Mouse (Mus musculus): Measurements from ENCODE around the gene Mob2. TPM values are rescaled to one million over a fixed set of nuclear protein-coding genes. Genes with fewer than 3 reads are reported as not detected.

Gene Mob2
- polyA plus RNA-seq, 1 experiment: 102 TPM

DNA sequence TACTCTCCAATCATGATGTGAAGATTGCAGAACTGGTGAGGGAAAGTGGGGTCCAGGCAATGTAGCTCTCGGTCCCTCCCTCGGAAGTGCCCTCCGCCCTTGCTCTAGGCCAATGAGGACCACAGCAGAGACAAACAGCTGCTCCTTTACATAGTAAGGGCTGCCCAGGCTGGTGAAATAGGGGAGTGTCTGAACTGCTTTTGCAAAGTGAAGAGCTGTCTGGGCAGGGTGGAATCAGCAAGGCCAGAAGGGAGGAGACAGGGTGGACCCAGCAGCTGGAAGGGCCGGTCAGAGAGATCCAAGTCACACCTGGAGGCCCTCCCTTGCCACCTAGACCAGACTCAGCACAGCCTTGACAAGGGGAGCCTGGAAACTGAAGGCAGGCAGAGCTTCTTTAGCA is 34.9 kb downstream of the Mob2 start:
- DNase-seq (ENCODE audit: low spot score): no peak

GRCm38 (mm10) chr7:142025196-142025595 is 35.7 kb downstream of the Mob2 start:
- no peak for DNase-seq (ENCODE audit: low spot score)

GRCm38 (mm10) chr7:142020827-142021226 is 40.0 kb downstream of the Mob2 start:
- no peak for DNase-seq (ENCODE audit: low spot score)

DNA sequence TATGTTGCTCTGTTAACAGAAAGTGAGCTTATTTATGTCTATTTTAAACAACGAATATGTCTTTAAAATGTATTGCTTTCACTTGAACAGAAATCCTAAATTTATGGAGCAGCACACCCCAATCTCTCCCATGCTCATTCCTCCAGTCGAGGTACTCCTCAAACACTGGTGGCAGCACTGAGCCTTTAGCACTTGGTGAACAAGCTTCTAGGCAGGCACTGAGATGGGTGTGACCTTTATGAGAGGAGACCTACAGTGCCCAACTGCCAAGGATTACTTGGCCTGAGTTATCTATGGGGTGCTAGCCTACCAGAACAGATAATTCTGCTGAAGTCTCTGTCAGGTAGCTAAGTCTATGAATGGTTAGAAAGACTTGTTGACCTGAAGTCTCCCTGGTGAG is 41.2 kb downstream of the Mob2 start:
- no peak for DNase-seq (ENCODE audit: low spot score)

DNA sequence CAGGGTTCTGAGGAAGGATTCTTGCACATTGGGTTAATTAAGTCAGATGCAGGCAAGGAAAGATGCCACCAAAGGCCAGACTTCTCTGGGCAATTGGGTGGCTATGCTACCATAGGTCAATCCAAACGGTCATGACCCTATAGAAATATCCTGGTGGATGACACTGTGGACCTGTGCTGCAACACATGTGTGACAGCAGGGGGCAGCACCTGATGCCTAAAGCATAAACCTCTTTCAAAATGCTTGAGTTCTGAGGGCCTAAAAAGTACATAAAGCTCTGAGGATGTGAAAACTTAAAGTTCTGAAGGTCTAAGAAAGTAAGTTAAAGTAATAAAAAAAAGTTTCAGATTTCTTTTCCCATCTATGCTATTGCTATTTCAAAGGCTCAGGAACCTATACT is 44.3 kb downstream of the Mob2 start:
- no peak for DNase-seq (ENCODE audit: low spot score)

GRCm38 (mm10) chr7:142001597-142002340 is 59.1 kb downstream of the Mob2 start:
- DNase-seq (ENCODE audit: low spot score): no peak

DNA sequence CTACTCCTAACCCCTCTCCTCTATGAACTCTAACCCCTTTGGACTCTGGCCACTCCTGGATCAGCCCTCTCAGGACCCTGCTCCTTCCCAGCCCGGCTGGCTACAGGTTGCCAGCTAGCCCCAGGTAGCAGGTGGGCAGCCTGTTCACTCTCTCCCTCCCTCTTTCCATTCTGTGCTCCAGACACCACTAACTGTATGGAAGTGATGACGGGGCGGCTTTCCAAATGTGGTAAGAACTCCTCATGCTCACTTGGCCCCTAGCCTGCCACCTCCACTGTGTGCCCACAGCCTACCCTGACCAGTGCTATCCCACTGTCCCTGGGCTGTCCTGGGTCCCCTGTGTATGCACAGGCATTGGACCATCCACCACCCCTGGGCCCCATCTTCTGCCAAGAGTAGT is 60.2 kb downstream of the Mob2 start:
- DNase-seq (ENCODE audit: low spot score): no peak

- no peak for DNase-seq (ENCODE audit: low spot score)
Measured at GRCm38 (mm10) chr7:141994121-141994520, 66.7 kb downstream of the Mob2 start.

DNA sequence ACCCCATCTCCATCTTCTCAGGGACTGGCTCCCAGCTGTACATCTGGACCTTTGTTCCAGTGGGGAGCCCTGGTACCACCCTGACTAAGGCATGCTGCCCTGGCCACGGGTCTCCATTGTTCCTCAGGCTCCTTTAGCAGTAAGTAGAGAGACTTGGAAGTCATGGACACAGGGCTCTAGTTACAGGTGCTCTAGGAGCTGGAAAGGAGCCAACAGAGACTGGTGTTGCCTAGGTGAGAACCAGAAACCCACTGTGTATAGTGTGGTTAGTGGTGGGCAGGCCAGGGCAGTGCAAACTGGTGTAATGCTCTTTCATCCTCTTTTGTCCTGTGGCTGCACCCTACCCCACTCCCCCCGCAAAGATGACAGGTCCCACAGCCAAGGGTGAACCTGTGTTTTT is 69.7 kb downstream of the Mob2 start:
- DNase-seq (ENCODE audit: low spot score): no peak

DNA sequence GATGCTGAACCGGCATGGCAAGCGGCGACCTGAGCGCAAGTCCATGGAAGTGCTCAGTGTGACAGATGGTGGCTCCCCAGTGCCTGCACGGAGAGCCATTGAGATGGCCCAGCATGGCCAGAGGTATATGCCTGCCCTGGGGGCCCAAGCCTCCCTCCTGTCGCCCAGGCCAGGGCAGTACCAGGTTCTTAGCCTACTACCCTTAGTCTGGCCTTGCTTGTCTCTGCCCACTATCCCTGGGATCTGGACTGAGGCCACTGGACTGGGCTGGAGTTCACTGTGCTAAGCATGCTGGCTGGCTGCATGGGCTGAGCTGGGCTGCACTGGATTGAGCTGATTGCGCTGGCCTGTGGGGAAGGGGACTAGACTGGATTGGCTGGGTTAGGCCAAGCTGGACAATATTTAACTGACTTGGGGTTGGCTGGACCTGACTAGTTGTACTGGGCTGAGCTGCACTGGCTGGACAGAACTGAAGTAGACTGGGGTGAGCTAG is 72.5 kb downstream of the Mob2 start:
- no peak for DNase-seq (ENCODE audit: low spot score)

DNA sequence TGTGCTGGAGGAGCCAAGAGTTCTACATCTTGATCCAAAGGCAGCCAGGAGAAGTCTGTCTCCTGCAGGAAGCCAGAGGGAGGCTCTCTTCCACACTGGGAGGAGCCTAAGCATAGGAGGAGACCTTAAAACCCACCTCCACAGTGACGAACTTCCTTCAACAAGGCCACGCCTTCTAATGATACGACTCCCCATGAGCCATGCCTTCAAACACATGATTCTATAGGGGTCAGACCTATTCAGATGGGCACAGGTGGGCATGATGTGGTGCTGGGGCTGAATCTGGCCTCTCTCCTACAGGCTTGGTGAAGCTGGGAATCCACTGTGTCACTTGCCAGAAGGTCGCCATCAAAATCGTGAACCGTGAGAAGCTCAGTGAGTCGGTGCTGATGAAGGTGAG is 79.6 kb downstream of the Mob2 start:
- DNase-seq (ENCODE audit: low spot score): no peak

DNA sequence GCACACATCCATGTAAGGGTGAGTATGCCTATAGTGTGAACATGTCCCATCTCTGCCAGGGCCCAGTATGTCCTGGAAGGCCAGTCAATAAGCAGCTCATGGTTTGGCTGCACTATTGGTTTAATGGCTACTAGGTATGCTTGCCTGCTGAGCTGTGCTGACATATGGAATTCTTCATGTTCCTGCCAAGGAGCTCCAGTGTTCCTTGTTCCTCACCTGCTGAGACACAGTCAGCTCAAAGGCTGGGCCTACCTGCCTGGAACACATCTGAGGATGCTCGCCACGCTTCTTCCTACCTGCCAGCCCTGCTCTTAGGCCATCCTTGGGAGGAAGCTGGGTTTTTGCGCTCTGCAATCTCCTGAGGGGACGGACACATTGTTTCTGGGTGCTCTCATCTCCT is 81.6 kb downstream of the Mob2 start:
- DNase-seq (ENCODE audit: low spot score): no peak

- DNase-seq (ENCODE audit: low spot score): no peak
Measured at GRCm38 (mm10) chr7:141978003-141978402, 82.9 kb downstream of the Mob2 start.

- DNase-seq (ENCODE audit: low spot score): no peak
Measured at GRCm38 (mm10) chr7:141972831-141973619, 87.8 kb downstream of the Mob2 start.

GRCm38 (mm10) chr7:141966281-141966680 is 94.6 kb downstream of the Mob2 start:
- DNase-seq (ENCODE audit: low spot score): no peak

- DNase-seq (ENCODE audit: low spot score): no peak
Measured at GRCm38 (mm10) chr7:141962521-141962920, 98.3 kb downstream of the Mob2 start.

GRCm38 (mm10) chr7:141961491-141961890 is 99.4 kb downstream of the Mob2 start:
- DNase-seq (ENCODE audit: low spot score): no peak

GRCm38 (mm10) chr7:141960926-141961325 is 99.9 kb downstream of the Mob2 start:
- DNase-seq (ENCODE audit: low spot score): no peak

DNA sequence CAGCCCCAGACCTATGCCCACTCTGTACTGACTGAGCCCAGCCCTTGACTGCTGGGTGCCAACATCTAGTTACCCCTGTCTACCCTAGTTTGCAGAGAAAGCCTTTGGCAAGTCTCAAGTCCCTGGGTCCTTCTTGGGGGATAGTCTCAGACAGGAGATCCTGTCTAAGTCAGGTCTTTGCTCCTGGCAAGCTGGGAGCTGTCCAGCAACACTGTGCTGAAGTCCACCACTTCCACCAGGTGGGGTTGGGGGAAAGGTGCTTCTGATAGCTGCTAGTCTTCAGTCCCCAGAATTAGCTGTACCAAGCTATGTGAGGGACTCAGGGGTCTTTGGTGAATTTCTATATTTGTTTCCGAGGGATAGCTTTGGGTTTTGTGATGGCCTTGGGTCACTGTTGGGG is 101.7 kb downstream of the Mob2 start:
- no peak for DNase-seq (ENCODE audit: low spot score)

Measured in urinary bladder, adult 2 months (tissue).